In the genomic region with DNA sequence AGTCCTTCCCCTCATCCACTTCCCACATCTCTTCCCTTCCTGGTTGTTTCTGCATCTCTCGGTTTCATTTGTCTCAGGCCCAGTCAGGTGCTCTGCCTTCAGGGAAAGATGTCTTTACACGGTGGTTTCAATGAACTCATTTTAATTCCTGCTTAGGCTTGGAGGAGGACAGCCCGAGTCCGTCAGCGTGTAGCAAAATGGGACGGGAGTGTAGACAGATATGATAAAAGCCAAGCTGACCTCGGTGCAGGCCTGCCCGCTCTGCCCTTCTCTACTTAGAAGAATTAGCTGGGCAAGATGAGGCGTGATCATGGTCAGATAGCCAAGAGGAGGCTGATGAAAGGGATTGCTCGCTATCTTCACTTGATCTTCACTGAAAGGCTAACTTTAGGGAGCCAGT, we compare ENCODE assay signal across 15 mouse cellular contexts. TPM values are rescaled to one million over a fixed set of nuclear protein-coding genes. Genes with fewer than 3 reads are reported as not detected.
DNase-seq lines count a peak whose midpoint lies in the region; ATAC-seq and TF ChIP-seq lines count a peak whose summit lies in the region.
"Had no signal": no experiment of that assay in that cellular context is flagged by ENCODE, and none has a peak within 500 bp of the region (broad histone marks: within the 10 kb centered on the region; RNA-seq: fewer than 3 reads in every experiment).

No protein-coding gene starts in this region.

- ATAC-seq in embryonic facial prominence, embryonic 14.5 days (ENCODE audit: low read depth) = no peak
- ATAC-seq in forebrain, embryonic 14.5 days = no peak
- no peak for ATAC-seq in hindbrain, embryonic 16.5 days
- no peak for ATAC-seq in erythroblast, adult 5-6 weeks (replicated peaks; ENCODE audit: low FRiP score, poor library complexity, severe bottlenecking)
- ATAC-seq: activated CD4-positive, CD25-positive, alpha-beta regulatory T cell, adult 4 months had no signal

- no peak for TF ChIP-seq CTCF in layer of hippocampus, adult 2 months (conservative IDR thresholded peaks at IDR 0.05)

- WGBS in embryonic facial prominence, embryonic 14.5 days = 57% methylated on average over 10 of the region's 10 CpGs
- 59% methylated on average over 10 of the region's 10 CpGs for WGBS in embryonic facial prominence, embryonic 10.5 days
- 72% methylated on average over 10 of the region's 10 CpGs for WGBS in forebrain, embryonic 14.5 days
- WGBS in hindbrain, embryonic 16.5 days = 60% methylated on average over 10 of the region's 10 CpGs

- 0 out of 2 replicates have a peak, but pooled peaks cover 3% of the 10 kb centered on the region for H3K9me3 ChIP-seq in embryonic facial prominence, embryonic 14.5 days (ENCODE audit: control insufficient read depth, low read length)
- no peaks in the 10 kb centered on the region for H3K9me3 ChIP-seq in embryonic facial prominence, embryonic 10.5 days
- H3K9me3 ChIP-seq in forebrain, embryonic 14.5 days (replicated peaks; ENCODE audit: control insufficient read depth, low read length) = no peaks in the 10 kb centered on the region
- H3K9me3 ChIP-seq in hindbrain, embryonic 16.5 days (ENCODE audit: control insufficient read depth, low read length) = no peaks in the 10 kb centered on the region
- H3K9me3 ChIP-seq: embryonic facial prominence, embryonic 15.5 days had no signal

- no peak overlapping the region for H3K27ac ChIP-seq in embryonic facial prominence, embryonic 14.5 days (replicated peaks; ENCODE audit: low read depth, low read length)
- no peak overlapping the region; the same call in 1 of the 2 replicates for H3K27ac ChIP-seq in embryonic facial prominence, embryonic 10.5 days (replicated peaks)
- peak overlapping the region; percentile 73; the same call in 1 of the 2 replicates for H3K27ac ChIP-seq in layer of hippocampus, adult 2 months
- H3K27ac ChIP-seq in forebrain, embryonic 14.5 days (ENCODE audit: low read depth, low read length) = peak overlapping the region; percentile 85
- H3K27ac ChIP-seq in hindbrain, embryonic 16.5 days (ENCODE audit: low read depth, low read length) = peak overlapping the region; percentile 42; the same call in 1 of the 2 replicates
- H3K27ac ChIP-seq: embryonic facial prominence, embryonic 15.5 days had no signal

- H3K4me3 ChIP-seq in embryonic facial prominence, embryonic 14.5 days (ENCODE audit: low read depth, low read length) = no peak overlapping the region
- no peak overlapping the region for H3K4me3 ChIP-seq in embryonic facial prominence, embryonic 10.5 days
- no peak overlapping the region; the same call in 1 of the 2 replicates for H3K4me3 ChIP-seq in layer of hippocampus, adult 2 months
- H3K4me3 ChIP-seq in forebrain, embryonic 14.5 days (ENCODE audit: low read depth, low read length) = no peak overlapping the region
- no peak overlapping the region for H3K4me3 ChIP-seq in hindbrain, embryonic 16.5 days (ENCODE audit: low read length)
- H3K4me3 ChIP-seq: embryonic facial prominence, embryonic 15.5 days; myocyte had no signal

- H3K36me3 ChIP-seq in embryonic facial prominence, embryonic 14.5 days (ENCODE audit: control insufficient read depth, insufficient read depth, low read length) = no peaks in the 10 kb centered on the region
- H3K36me3 ChIP-seq in embryonic facial prominence, embryonic 10.5 days (replicated peaks) = no peaks in the 10 kb centered on the region
- no peaks in the 10 kb centered on the region for H3K36me3 ChIP-seq in forebrain, embryonic 14.5 days (ENCODE audit: control insufficient read depth, insufficient read depth, low read length)
- H3K36me3 ChIP-seq in hindbrain, embryonic 16.5 days (ENCODE audit: control insufficient read depth, insufficient read depth, low read length) = no peaks in the 10 kb centered on the region
- H3K36me3 ChIP-seq: embryonic facial prominence, embryonic 15.5 days had no signal

- peaks cover 13% of the 10 kb centered on the region; the same call in 1 of the 2 replicates for H3K4me1 ChIP-seq in embryonic facial prominence, embryonic 14.5 days (ENCODE audit: control insufficient read depth, insufficient read depth, low read length)
- peaks cover 42% of the 10 kb centered on the region for H3K4me1 ChIP-seq in embryonic facial prominence, embryonic 10.5 days
- H3K4me1 ChIP-seq in forebrain, embryonic 14.5 days (ENCODE audit: control insufficient read depth, insufficient read depth, low read length) = peaks cover 35% of the 10 kb centered on the region
- peaks cover 27% of the 10 kb centered on the region for H3K4me1 ChIP-seq in hindbrain, embryonic 16.5 days (ENCODE audit: control insufficient read depth, insufficient read depth, low read depth, low read length)

- no peak overlapping the region for H3K9ac ChIP-seq in embryonic facial prominence, embryonic 14.5 days (ENCODE audit: low read depth, low read length)
- H3K9ac ChIP-seq in forebrain, embryonic 14.5 days (ENCODE audit: low read length) = no peak overlapping the region; the same call in 1 of the 2 replicates
- H3K9ac ChIP-seq in hindbrain, embryonic 16.5 days (ENCODE audit: low read depth, low read length) = 0 out of 2 replicates have a peak overlapping the region, but pooled peaks have one; percentile 4
- H3K9ac ChIP-seq: embryonic facial prominence, embryonic 15.5 days had no signal

- H3K4me2 ChIP-seq in embryonic facial prominence, embryonic 14.5 days (ENCODE audit: low read depth, low read length) = 0 out of 2 replicates have a peak overlapping the region, but pooled peaks have one; percentile 2
- peak overlapping the region; percentile 40; the same call in 1 of the 2 replicates for H3K4me2 ChIP-seq in forebrain, embryonic 14.5 days (ENCODE audit: low read length)
- no peak overlapping the region for H3K4me2 ChIP-seq in hindbrain, embryonic 16.5 days (ENCODE audit: low read length)
- H3K4me2 ChIP-seq: embryonic facial prominence, embryonic 15.5 days had no signal

- 0 out of 2 replicates have a peak, but pooled peaks cover 3% of the 10 kb centered on the region for H3K27me3 ChIP-seq in embryonic facial prominence, embryonic 14.5 days (replicated peaks; ENCODE audit: control insufficient read depth, insufficient read depth, low read length)
- 0 out of 2 replicates have a peak, but pooled peaks cover 4% of the 10 kb centered on the region for H3K27me3 ChIP-seq in embryonic facial prominence, embryonic 10.5 days (replicated peaks; ENCODE audit: low read depth, poor library complexity, severe bottlenecking)
- H3K27me3 ChIP-seq in forebrain, embryonic 14.5 days (replicated peaks; ENCODE audit: control insufficient read depth, insufficient read depth, low read length) = no peaks in the 10 kb centered on the region
- H3K27me3 ChIP-seq in hindbrain, embryonic 16.5 days (replicated peaks; ENCODE audit: control insufficient read depth, insufficient read depth, low read length) = no peaks in the 10 kb centered on the region
- H3K27me3 ChIP-seq: embryonic facial prominence, embryonic 15.5 days had no signal

- DNase-seq in embryonic facial prominence, embryonic 14.5 days (ENCODE audit: low spot score) = no peak
- no peak for DNase-seq in embryonic facial prominence, embryonic 10.5 days (ENCODE audit: low spot score)
- DNase-seq in layer of hippocampus, adult 2 months (ENCODE audit: low spot score in 2 of 2) = no peak
- no peak for DNase-seq in layer of hippocampus, adult 9-11 months
- no peak for DNase-seq in forebrain, embryonic 14.5 days (ENCODE audit: low spot score)
- DNase-seq in gastrocnemius, adult 8-10 months (ENCODE audit: low spot score in 2 of 2) = no peak
- DNase-seq: B cell, adult 2 months; kidney, postnatal 36 days; thymus, postnatal 14 days had no signal

RNA-seq across cellular contexts. Expression of a gene that starts 26.3 kb away (rescaled TPM):
- 4.5 and 6.4 TPM in 2 replicates for polyA plus RNA-seq in embryonic facial prominence, embryonic 14.5 days (2014; fragmentation: Nextera tagmentation; extraction: Ambion mirVana)
- polyA plus RNA-seq in embryonic facial prominence, embryonic 10.5 days (2016; fragmentation: Nextera tagmentation; extraction: Ambion mirVana) = 2.4 and 3.9 TPM in 2 replicates
- 100 to 1,000 TPM; 101 to 111 TPM for total RNA-seq in layer of hippocampus, adult 2 months (2021)
- polyA plus RNA-seq in forebrain, embryonic 14.5 days (2014; fragmentation: Nextera tagmentation; extraction: Ambion mirVana) = 39.0 and 43.4 TPM in 2 replicates
- polyA plus RNA-seq in hindbrain, embryonic 16.5 days (2015; fragmentation: Nextera tagmentation; extraction: Ambion mirVana) = 26.5 and 29.4 TPM in 2 replicates
- under 1 TPM; 0.22 to 0.67 (median 0.34) TPM for total RNA-seq in gastrocnemius, adult 8-10 months (2022)
- total RNA-seq in erythroblast, adult 5-6 weeks (2015; ENCODE audit: low replicate concordance) = not detected in 2 replicates
- total RNA-seq in erythroblast, adult 5-6 weeks (2017; ENCODE audit: low replicate concordance) = not detected in 2 replicates
- total RNA-seq: MEL had no signal
- polyA plus RNA-seq: activated CD4-positive, CD25-positive, alpha-beta regulatory T cell, adult 4 months; myocyte had no signal

Comparison
In these comparisons a context has a peak if more than half of its experiments do, and no peak if none do; other contexts are left out.
1. H3K27ac ChIP-seq: peak in layer of hippocampus, adult 2 months (single experiment), forebrain, embryonic 14.5 days (single experiment) and hindbrain, embryonic 16.5 days (single experiment); none in embryonic facial prominence, embryonic 14.5 days (single experiment) and embryonic facial prominence, embryonic 10.5 days (single experiment).